Mouse (Mus musculus): ENCODE results near the gene Adap1. TPM values are rescaled to one million over a fixed set of nuclear protein-coding genes. Genes with fewer than 3 reads are reported as not detected.
A peak's percentile ranks its signal among the peaks of the same experiment; 100 is the strongest.

The Adap1 gene
- polyA plus RNA-seq, 1 experiment from 2014 or later, result 2.3 TPM

DNA sequence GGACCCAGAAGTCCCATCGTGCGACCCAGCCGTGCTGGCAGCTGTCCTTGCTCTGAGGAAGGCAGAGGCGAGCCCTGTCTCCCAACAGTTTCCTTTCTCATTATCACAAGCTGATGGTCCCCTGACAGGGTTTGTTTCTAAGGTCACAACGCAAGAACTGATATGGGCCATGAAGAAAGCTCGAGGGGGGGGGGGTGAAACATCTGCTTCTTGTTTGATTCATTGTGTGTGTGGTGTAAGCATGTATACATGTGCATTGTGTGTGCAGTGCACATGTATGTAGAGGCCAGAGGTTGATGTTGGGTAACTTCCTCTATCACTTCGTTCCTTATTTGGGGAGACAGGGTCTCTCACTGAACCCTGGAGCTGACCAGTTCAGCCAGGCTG is 2.2 kb upstream of the Adap1 start:
- H3K27me3 ChIP-seq (ENCODE audit: control insufficient read depth, insufficient read depth, low read length), result peaks cover 40% of the 10 kb centered on the region
- WGBS, result 52% methylated on average over 7 of the region's 7 CpGs

DNA sequence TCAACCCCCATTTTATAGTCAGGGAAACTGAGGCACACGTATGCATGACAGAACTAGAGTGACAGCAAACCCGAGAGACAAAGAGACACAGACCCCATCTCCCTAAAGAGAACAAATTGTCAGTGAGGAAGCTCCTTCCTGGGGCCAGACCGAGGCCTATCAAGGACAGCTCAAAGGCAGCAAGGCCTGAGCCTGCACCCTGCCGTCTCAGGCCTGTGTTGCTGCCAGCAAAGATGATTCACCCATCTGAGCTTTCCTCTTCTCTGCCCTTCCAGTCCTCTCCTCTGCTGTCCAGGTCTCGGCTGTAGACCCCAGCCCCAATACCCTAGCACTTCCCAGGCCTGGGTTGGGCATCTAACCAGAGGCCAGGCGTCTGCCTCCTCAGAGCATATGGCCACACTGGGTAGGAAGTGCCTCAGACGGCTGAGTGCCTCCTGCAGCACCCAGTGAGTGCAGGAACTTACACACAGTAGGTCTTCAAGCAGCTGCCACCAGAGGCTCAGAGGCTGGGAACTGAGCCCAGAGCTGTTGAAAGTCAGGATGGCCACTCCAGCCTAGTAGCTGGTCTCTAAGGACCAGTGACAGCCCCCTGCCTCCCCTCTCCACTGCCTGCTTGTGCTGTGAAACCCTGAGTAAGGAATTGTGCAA is 1.7 kb upstream of the Adap1 start:
- Histone ChIP-seq H3K27me3 (ENCODE audit: control insufficient read depth, insufficient read depth, low read length) (peaks cover 40% of the 10 kb centered on the region), H3K4me3 (ENCODE audit: control insufficient read depth in 1 of 2, insufficient read depth in 1 of 2, low read depth in 1 of 2, low read length in 2 of 2) (no peak overlapping the region), H3K9me3 (ENCODE audit: control insufficient read depth, low read length) (no peaks in the 10 kb centered on the region), H3K9ac (ENCODE audit: low read length) (no peak overlapping the region), H3K36me3 (ENCODE audit: control insufficient read depth, insufficient read depth, low read length) (no peaks in the 10 kb centered on the region), H3K4me1 (ENCODE audit: control insufficient read depth in 2 of 2, insufficient read depth in 2 of 2, low read length in 2 of 2) (peaks cover 9 to 19% of the 10 kb centered on the region in 2 experiments; a peak in 3 of 4 replicates), H3K4me2 (ENCODE audit: low read length) (no peak overlapping the region), H3K27ac (replicated peaks in 1 of 2; ENCODE audit: control insufficient read depth in 1 of 2, insufficient read depth in 1 of 2, low read depth in 2 of 2, low read length in 2 of 2) (no peak overlapping the region)
- no peak for ATAC-seq (ENCODE audit: insufficient number of reproducible peaks, insufficient read depth, low FRiP score, low read depth)
- 65% methylated on average over 7 of the region's 7 CpGs for WGBS

More for the DNA sequence above, 2.2 kb upstream of the Adap1 start:
- H3K27ac ChIP-seq (replicated peaks in 1 of 2; ENCODE audit: control insufficient read depth in 1 of 2, insufficient read depth in 1 of 2, low read depth in 2 of 2, low read length in 2 of 2), result no peak overlapping the region
- H3K9ac ChIP-seq (ENCODE audit: low read length), result no peak overlapping the region
- H3K4me2 ChIP-seq (ENCODE audit: low read length), result no peak overlapping the region
- peaks cover 14 to 24% of the 10 kb centered on the region in 2 experiments; a peak in 3 of 4 replicates for H3K4me1 ChIP-seq (ENCODE audit: control insufficient read depth in 2 of 2, insufficient read depth in 2 of 2, low read length in 2 of 2)
- ATAC-seq (ENCODE audit: insufficient number of reproducible peaks, insufficient read depth, low FRiP score, low read depth), result no peak
- H3K36me3 ChIP-seq (ENCODE audit: control insufficient read depth, insufficient read depth, low read length), result no peaks in the 10 kb centered on the region
- no peak overlapping the region for H3K4me3 ChIP-seq (ENCODE audit: control insufficient read depth in 1 of 2, insufficient read depth in 1 of 2, low read depth in 1 of 2, low read length in 2 of 2)
- no peaks in the 10 kb centered on the region for H3K9me3 ChIP-seq (ENCODE audit: control insufficient read depth, low read length)

DNA sequence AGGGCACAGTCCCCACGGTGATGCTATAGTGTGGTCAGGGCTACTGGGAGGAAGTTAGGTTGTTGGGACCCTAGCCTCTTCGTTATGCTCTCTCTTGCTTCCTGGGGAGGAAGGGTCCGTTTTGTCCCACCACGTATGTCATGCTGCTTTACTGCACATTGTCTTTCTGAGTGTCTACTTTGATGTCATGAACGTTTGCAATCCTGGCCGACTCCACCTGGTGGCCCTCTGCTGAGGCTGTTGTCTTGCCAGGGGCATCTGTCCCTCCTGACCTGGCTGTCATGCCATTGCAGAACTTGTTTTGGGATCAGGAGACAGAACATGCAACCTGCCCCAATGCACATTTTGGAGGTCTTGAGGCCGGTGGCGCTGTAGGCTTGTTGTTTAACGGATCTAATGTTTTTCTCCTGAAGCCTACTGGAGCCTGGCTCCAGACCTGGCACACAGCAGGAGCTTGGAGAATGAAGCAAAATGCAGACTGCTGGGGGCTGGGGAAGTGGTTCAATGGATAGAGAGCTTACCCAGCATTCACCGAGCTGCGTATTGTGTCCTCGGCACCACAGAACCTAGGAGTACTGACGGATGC is 782 bp upstream of the Adap1 start:
- Histone ChIP-seq H3K27me3 (ENCODE audit: control insufficient read depth, insufficient read depth, low read length) (peaks cover 40% of the 10 kb centered on the region), H3K4me2 (ENCODE audit: low read length) (no peak overlapping the region), H3K27ac (replicated peaks in 1 of 2; ENCODE audit: control insufficient read depth in 1 of 2, insufficient read depth in 1 of 2, low read depth in 2 of 2, low read length in 2 of 2) (no peak overlapping the region), H3K9me3 (ENCODE audit: control insufficient read depth, low read length) (no peaks in the 10 kb centered on the region), H3K4me1 (ENCODE audit: control insufficient read depth in 2 of 2, insufficient read depth in 2 of 2, low read length in 2 of 2) (peaks cover 7 to 16% of the 10 kb centered on the region in 2 experiments; a peak in 3 of 4 replicates), H3K36me3 (ENCODE audit: control insufficient read depth, insufficient read depth, low read length) (no peaks in the 10 kb centered on the region), H3K4me3 (ENCODE audit: control insufficient read depth in 1 of 2, insufficient read depth in 1 of 2, low read depth in 1 of 2, low read length in 2 of 2) (no peak overlapping the region), H3K9ac (ENCODE audit: low read length) (no peak overlapping the region)
- 66% methylated on average over 13 of the region's 13 CpGs for WGBS
- ATAC-seq (ENCODE audit: insufficient number of reproducible peaks, insufficient read depth, low FRiP score, low read depth), result no peak

DNA sequence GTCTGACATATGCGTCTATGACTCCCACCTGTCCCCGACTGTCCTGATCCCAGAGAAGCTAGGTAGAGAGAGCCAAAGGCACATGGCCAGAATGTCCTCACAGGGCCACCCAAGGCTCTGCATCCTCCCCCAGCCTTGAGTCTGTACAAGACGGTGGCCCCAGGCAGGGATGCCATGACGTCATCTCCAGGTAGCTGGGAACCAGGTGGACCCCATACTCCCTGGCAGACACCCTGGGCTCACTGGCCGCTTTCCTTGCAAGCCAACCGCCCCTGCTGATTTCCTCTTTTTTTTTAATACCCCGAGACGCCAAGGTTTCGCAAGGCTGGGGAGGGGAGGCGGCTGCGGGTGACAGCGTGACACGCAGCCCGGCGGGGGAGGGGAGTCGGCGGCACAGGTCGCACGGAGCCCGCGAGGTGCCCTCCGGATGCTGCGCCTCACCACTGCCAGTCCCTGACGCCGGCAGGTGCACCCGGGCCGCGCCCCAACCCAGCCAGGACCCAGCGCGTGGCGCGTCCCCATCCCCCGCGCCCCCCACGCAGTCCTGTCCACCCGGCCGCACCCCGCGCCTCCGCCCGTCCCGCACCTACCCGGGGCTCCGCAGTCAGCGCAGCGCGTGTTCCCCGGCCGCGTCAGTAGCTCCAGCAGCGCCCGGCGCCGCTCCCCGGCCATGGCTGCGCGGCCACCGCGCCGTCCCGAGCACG is 579 bp downstream of the Adap1 start:
- peaks cover 7 to 16% of the 10 kb centered on the region in 2 experiments; a peak in 3 of 4 replicates for H3K4me1 ChIP-seq (ENCODE audit: control insufficient read depth in 2 of 2, insufficient read depth in 2 of 2, low read length in 2 of 2)
- H3K27ac ChIP-seq (replicated peaks in 1 of 2; ENCODE audit: control insufficient read depth in 1 of 2, insufficient read depth in 1 of 2, low read depth in 2 of 2, low read length in 2 of 2), result no peak overlapping the region
- ATAC-seq (ENCODE audit: insufficient number of reproducible peaks, insufficient read depth, low FRiP score, low read depth), result no peak
- H3K4me2 ChIP-seq (ENCODE audit: low read length), result peak overlapping the region; percentile 98
- no peaks in the 10 kb centered on the region for H3K9me3 ChIP-seq (ENCODE audit: control insufficient read depth, low read length)
- 3% methylated on average over 51 of the region's 62 CpGs for WGBS
- peak overlapping the region; percentile 75 for H3K9ac ChIP-seq (ENCODE audit: low read length)
- peak overlapping the region; percentile 51 to 56 for H3K4me3 ChIP-seq (ENCODE audit: control insufficient read depth in 1 of 2, insufficient read depth in 1 of 2, low read depth in 1 of 2, low read length in 2 of 2)
- H3K36me3 ChIP-seq (ENCODE audit: control insufficient read depth, insufficient read depth, low read length), result no peaks in the 10 kb centered on the region
- peaks cover 33% of the 10 kb centered on the region for H3K27me3 ChIP-seq (ENCODE audit: control insufficient read depth, insufficient read depth, low read length)

DNA sequence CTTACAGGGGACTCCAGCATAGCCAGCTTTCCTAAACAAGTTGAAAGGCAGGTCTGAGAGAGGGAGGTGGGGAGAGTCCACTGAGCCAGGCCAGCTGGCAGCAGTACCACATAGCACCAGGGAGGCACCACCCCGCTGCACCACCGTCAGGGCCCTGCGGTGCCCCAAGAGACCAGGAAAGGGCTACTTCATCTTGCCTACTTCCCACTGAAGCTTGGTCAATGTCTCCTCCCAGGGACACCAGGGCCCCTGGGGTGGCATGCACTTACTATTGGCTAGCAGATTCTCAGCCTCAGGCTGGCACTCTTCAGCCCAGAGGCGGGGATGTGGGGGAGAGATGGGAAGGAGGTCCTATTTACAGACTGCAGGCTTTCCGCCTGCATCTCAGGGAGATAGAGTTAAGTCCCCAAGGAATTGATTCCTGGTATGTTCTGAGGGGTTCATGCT is 1.4 kb downstream of the Adap1 start:
- H3K27ac ChIP-seq (replicated peaks in 1 of 2; ENCODE audit: control insufficient read depth in 1 of 2, insufficient read depth in 1 of 2, low read depth in 2 of 2, low read length in 2 of 2), result no peak overlapping the region
- H3K9ac ChIP-seq (ENCODE audit: low read length), result no peak overlapping the region
- H3K36me3 ChIP-seq (ENCODE audit: control insufficient read depth, insufficient read depth, low read length), result no peaks in the 10 kb centered on the region
- WGBS, result 69% methylated on average over 5 of the region's 5 CpGs
- no peaks in the 10 kb centered on the region for H3K9me3 ChIP-seq (ENCODE audit: control insufficient read depth, low read length)
- ATAC-seq (ENCODE audit: insufficient number of reproducible peaks, insufficient read depth, low FRiP score, low read depth), result no peak
- peaks cover 35% of the 10 kb centered on the region for H3K27me3 ChIP-seq (ENCODE audit: control insufficient read depth, insufficient read depth, low read length)
- H3K4me3 ChIP-seq (ENCODE audit: control insufficient read depth in 1 of 2, insufficient read depth in 1 of 2, low read depth in 1 of 2, low read length in 2 of 2), result peak overlapping the region in 1 of 2 experiments; percentile 56; a peak in 1 of 4 replicates
- H3K4me2 ChIP-seq (ENCODE audit: low read length), result peak overlapping the region; percentile 98; the same call in 1 of the 2 replicates
- H3K4me1 ChIP-seq (ENCODE audit: control insufficient read depth in 2 of 2, insufficient read depth in 2 of 2, low read length in 2 of 2), result peaks cover 7 to 16% of the 10 kb centered on the region in 2 experiments; a peak in 3 of 4 replicates

DNA sequence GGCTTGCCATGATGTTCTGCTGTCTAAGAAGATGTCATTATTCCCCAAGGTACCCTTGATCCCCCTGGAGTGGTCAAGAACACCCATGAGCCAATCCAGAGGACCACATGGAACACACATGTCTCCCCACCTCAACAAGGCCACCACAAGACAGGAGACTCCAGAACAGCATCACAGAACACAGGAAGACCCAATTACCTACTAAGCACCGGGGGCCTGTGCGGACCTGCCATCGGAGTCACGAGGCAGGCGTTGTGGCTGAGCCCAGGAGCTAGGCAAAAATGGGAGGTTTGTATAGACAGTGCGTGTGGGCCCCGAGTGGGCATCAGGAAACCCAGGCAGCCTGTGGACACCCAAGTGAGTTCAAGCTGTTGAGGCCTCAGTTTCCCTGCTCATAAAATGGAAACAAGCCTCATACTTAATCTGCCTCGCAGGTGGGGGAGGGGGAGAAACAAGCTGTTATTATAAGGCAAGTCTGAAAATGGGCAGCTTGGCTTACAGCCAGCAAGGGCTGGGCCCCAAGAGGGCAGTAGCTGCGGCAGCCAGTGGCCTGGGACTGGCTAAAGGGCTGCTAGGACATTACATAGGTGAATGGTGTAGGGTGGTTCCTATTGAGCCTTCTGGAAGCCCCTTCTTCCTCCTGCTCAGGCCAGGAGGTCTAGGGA is 2.0 kb downstream of the Adap1 start:
- Histone ChIP-seq H3K36me3 (ENCODE audit: control insufficient read depth, insufficient read depth, low read length) (no peaks in the 10 kb centered on the region), H3K4me3 (ENCODE audit: control insufficient read depth in 1 of 2, insufficient read depth in 1 of 2, low read depth in 1 of 2, low read length in 2 of 2) (no peak overlapping the region), H3K4me2 (ENCODE audit: low read length) (peak overlapping the region; percentile 98; the same call in 1 of the 2 replicates), H3K27me3 (ENCODE audit: control insufficient read depth, insufficient read depth, low read length) (peaks cover 35% of the 10 kb centered on the region), H3K27ac (replicated peaks in 1 of 2; ENCODE audit: control insufficient read depth in 1 of 2, insufficient read depth in 1 of 2, low read depth in 2 of 2, low read length in 2 of 2) (no peak overlapping the region), H3K9ac (ENCODE audit: low read length) (no peak overlapping the region), H3K4me1 (ENCODE audit: control insufficient read depth in 2 of 2, insufficient read depth in 2 of 2, low read length in 2 of 2) (peaks cover 7 to 16% of the 10 kb centered on the region in 2 experiments; a peak in 3 of 4 replicates), H3K9me3 (ENCODE audit: control insufficient read depth, low read length) (no peaks in the 10 kb centered on the region)
- WGBS, result 78% methylated on average over 9 of the region's 9 CpGs
- no peak for ATAC-seq (ENCODE audit: insufficient number of reproducible peaks, insufficient read depth, low FRiP score, low read depth)

DNA sequence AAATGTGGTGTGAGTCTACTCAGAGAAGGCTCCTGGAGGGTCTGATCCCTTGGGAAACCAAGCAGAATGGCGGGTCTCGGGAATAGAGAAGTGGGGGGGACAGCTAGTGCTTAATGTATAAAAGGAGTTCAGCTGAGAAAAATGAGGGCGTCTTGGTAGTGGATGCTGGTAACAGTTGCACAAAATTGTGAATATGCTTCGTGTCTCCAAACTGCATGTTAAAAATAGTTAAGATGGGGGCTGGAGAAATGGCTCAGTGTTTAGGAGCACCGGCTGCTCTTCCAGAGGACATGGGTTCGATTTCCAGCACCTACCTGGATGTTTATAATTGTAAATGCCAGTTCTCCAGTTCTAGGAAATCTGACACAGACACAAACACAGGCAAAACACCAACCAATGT is 4.1 kb downstream of the Adap1 start:
- no peak overlapping the region for H3K4me3 ChIP-seq (ENCODE audit: control insufficient read depth in 1 of 2, insufficient read depth in 1 of 2, low read depth in 1 of 2, low read length in 2 of 2)
- H3K4me2 ChIP-seq (ENCODE audit: low read length), result no peak overlapping the region
- H3K9me3 ChIP-seq (ENCODE audit: control insufficient read depth, low read length), result no peaks in the 10 kb centered on the region
- no peak overlapping the region for H3K9ac ChIP-seq (ENCODE audit: low read length)
- H3K27me3 ChIP-seq (ENCODE audit: control insufficient read depth, insufficient read depth, low read length), result peaks cover 32% of the 10 kb centered on the region
- H3K36me3 ChIP-seq (ENCODE audit: control insufficient read depth, insufficient read depth, low read length), result no peaks in the 10 kb centered on the region
- no peak overlapping the region for H3K27ac ChIP-seq (replicated peaks in 1 of 2; ENCODE audit: control insufficient read depth in 1 of 2, insufficient read depth in 1 of 2, low read depth in 2 of 2, low read length in 2 of 2)
- WGBS, result 78% methylated on average over 6 of the region's 6 CpGs
- no peak for ATAC-seq (ENCODE audit: insufficient number of reproducible peaks, insufficient read depth, low FRiP score, low read depth)
- peaks cover 7 to 16% of the 10 kb centered on the region in 2 experiments; a peak in 3 of 4 replicates for H3K4me1 ChIP-seq (ENCODE audit: control insufficient read depth in 2 of 2, insufficient read depth in 2 of 2, low read length in 2 of 2)

All from heart, embryonic 14.5 days (tissue).